Mouse (Mus musculus) brain, embryonic 14.5 days (tissue): ENCODE measurements around the gene Mast4. TPM values are rescaled to one million over a fixed set of nuclear protein-coding genes. Genes with fewer than 3 reads are reported as not detected.

Experiments
- DNase-seq: peaks from one replicate; pipeline ENCODE4 v3.0.0-alpha.2; 2011; ENCODE audit warnings: low read depth
- CTCF ChIP-seq: fragments of 200-500 bp; IDR thresholded peaks from 2 replicates; pipeline ENCODE4 v1.5.1; 2012; ENCODE audit warnings: inconsistent platforms, mild to moderate bottlenecking, moderate library complexity, borderline replicate concordance; ENCODE audit not compliant: insufficient read depth, insufficient read length; ENCODE audit errors: extremely low read depth
- POLR2A ChIP-seq: fragments of 200-500 bp; IDR thresholded peaks from 2 replicates; pipeline ENCODE4 v1.6.1; 2012; ENCODE audit warnings: mild to moderate bottlenecking, inconsistent platforms, borderline replicate concordance; ENCODE audit not compliant: poor library complexity, insufficient read depth, insufficient read length, severe bottlenecking; ENCODE audit errors: extremely low read depth
- polyA plus RNA-seq: library from polyadenylated mRNA; depleted of rRNA; stranded (reverse); fragments of >200 nt; gene quantifications from 2 replicates; pipeline ENCODE4 v1.2.3, GENCODE M21; 2012

The Mast4 gene
- polyA plus RNA-seq, 1 experiment, result 30.7 TPM

GRCm38 (mm10) chr13:103017661-103018060, 316.6 kb downstream of the Mast4 start:
- no peak for DNase-seq
- TF ChIP-seq POLR2A (no peak), CTCF (no peak)

GRCm38 (mm10) chr13:103015131-103015750, 319.1 kb downstream of the Mast4 start:
- TF ChIP-seq POLR2A (no peak), CTCF (no peak)
- no peak for DNase-seq

- TF ChIP-seq CTCF, result no peak
- no peak for TF ChIP-seq POLR2A
- DNase-seq, result no peak
Observed at GRCm38 (mm10) chr13:103014631-103015030, 319.7 kb downstream of the Mast4 start.

- TF ChIP-seq CTCF, result no peak
- no peak for TF ChIP-seq POLR2A
- DNase-seq, result no peak
Observed at GRCm38 (mm10) chr13:103014222-103014621, 320.1 kb downstream of the Mast4 start.

- no peak for TF ChIP-seq CTCF
- TF ChIP-seq POLR2A, result no peak
Observed at GRCm38 (mm10) chr13:103005227-103005626, 329.1 kb downstream of the Mast4 start.

GRCm38 (mm10) chr13:103001831-103002230, 332.5 kb downstream of the Mast4 start:
- TF ChIP-seq CTCF (no peak), POLR2A (no peak)
- no peak for DNase-seq

More at GRCm38 (mm10) chr13:103005227-103005626, 329.1 kb downstream of the Mast4 start:
- DNase-seq, result no peak

- no peak for TF ChIP-seq POLR2A
- no peak for TF ChIP-seq CTCF
- DNase-seq, result peak; percentile 74
Observed at GRCm38 (mm10) chr13:103000891-103001290, 333.4 kb downstream of the Mast4 start.

- DNase-seq, result peak; percentile 17
- no peak for TF ChIP-seq CTCF
- no peak for TF ChIP-seq POLR2A
Observed at GRCm38 (mm10) chr13:102994098-102994497, 340.2 kb downstream of the Mast4 start.

GRCm38 (mm10) chr13:102992680-102993423, 341.4 kb downstream of the Mast4 start:
- peak; percentile 23 for DNase-seq
- TF ChIP-seq CTCF (no peak), POLR2A (no peak)

GRCm38 (mm10) chr13:102991928-102992327, 342.4 kb downstream of the Mast4 start:
- TF ChIP-seq POLR2A (no peak), CTCF (no peak)
- peak; percentile 42 for DNase-seq

GRCm38 (mm10) chr13:102991196-102991595, 343.1 kb downstream of the Mast4 start:
- TF ChIP-seq POLR2A (no peak), CTCF (no peak)
- DNase-seq, result no peak
